Mouse (Mus musculus) midbrain, embryonic 16.5 days (tissue): ENCODE measurements at regions not wholly inside any gene's neighbourhood (a gene's known extent, or its start where the extent isn't known, plus 50 kb on each side); places are given as distances from the start of the nearest gene placed in this dataset.
A peak's percentile ranks its signal among the peaks of the same experiment; 100 is the strongest.

Experiments
- ATAC-seq: fragments of 200-750 bp; cut with Nextera tagmentation; 2 replicates; pipeline ENCODE4 v1.8.0; 2017; ENCODE audit warnings: moderate TSS enrichment
- H3K27ac ChIP-seq: fragments of 300-500 bp; sonication (generic); 2 replicates; pipeline ENCODE4 v1.5.1; 2014; ENCODE audit warnings: mild to moderate bottlenecking, low read length, mixed read lengths
- H3K27me3 ChIP-seq: fragments of 300-500 bp; sonication (generic); 2 replicates; pipeline ENCODE4 v1.6.1; 2014; ENCODE audit warnings: low read depth, low read length, mixed read lengths; ENCODE audit not compliant: control insufficient read depth, insufficient read depth
- H3K36me3 ChIP-seq: fragments of 300-500 bp; sonication (generic); 2 replicates; pipeline ENCODE4 v1.6.1; 2014; ENCODE audit warnings: mild to moderate bottlenecking, low read length, moderate library complexity, mixed read lengths; ENCODE audit not compliant: control insufficient read depth, insufficient read depth
- H3K4me1 ChIP-seq: fragments of 300-500 bp; sonication (generic); 2 replicates; pipeline ENCODE4 v1.6.1; 2014; ENCODE audit warnings: mild to moderate bottlenecking, low read length, mixed read lengths; ENCODE audit not compliant: control insufficient read depth, insufficient read depth
- H3K4me2 ChIP-seq: fragments of 300-500 bp; sonication (generic); 2 replicates; pipeline ENCODE4 v1.6.1; 2014; ENCODE audit warnings: mild to moderate bottlenecking, low read length, mixed read lengths
- H3K4me3 ChIP-seq: fragments of 300-500 bp; sonication (generic); 2 replicates; pipeline ENCODE4 v1.5.1; 2014; ENCODE audit warnings: low read depth, mild to moderate bottlenecking, low read length, moderate library complexity, mixed read lengths
- H3K9ac ChIP-seq: fragments of 300-500 bp; sonication (generic); 2 replicates; pipeline ENCODE4 v1.6.1; 2014; ENCODE audit warnings: low read depth, low read length, mixed read lengths
- H3K9me3 ChIP-seq: fragments of 300-500 bp; sonication (generic); replicated peaks from 2 replicates; pipeline ENCODE4 v1.6.1; 2014; ENCODE audit warnings: mild to moderate bottlenecking, low read length, mixed read lengths; ENCODE audit not compliant: control insufficient read depth, poor library complexity, severe bottlenecking
- WGBS: fragments of 180-500 bp; shearing (Covaris S2); extraction: QIAGEN DNeasy Blood & Tissue Kit; methylation state at CpG from one replicate; pipeline ENCODE4 v1.1.7; 2014; 5-methylcytosine and 5-hydroxymethylcytosine counted together

GRCm38 (mm10) chr12:117437011-117437410 lies 79.3 kb upstream of the Rapgef5 start:
- Histone ChIP-seq H3K9me3 (no peaks in the 10 kb centered on the region), H3K4me3 (no peak overlapping the region), H3K27ac (no peak overlapping the region), H3K27me3 (no peaks in the 10 kb centered on the region; the same call in 1 of the 2 replicates), H3K4me1 (no peaks in the 10 kb centered on the region), H3K4me2 (no peak overlapping the region), H3K9ac (no peak overlapping the region), H3K36me3 (no peaks in the 10 kb centered on the region)
- no peak for ATAC-seq
- WGBS: 75% methylated on average over 4 of the region's 4 CpGs

- Histone ChIP-seq H3K36me3 (no peaks in the 10 kb centered on the region), H3K4me2 (no peak overlapping the region), H3K9me3 (no peaks in the 10 kb centered on the region), H3K27ac (no peak overlapping the region), H3K4me1 (no peaks in the 10 kb centered on the region), H3K4me3 (no peak overlapping the region), H3K9ac (no peak overlapping the region), H3K27me3 (no peaks in the 10 kb centered on the region; the same call in 1 of the 2 replicates)
- 79% methylated on average over 11 of the region's 11 CpGs for WGBS
- 0 out of 2 replicates have a peak, but pooled peaks have one; percentile 25 for ATAC-seq
Measured at GRCm38 (mm10) chr12:117439015-117439605, 77.2 kb upstream of the Rapgef5 start.

GRCm38 (mm10) chr12:117444247-117444989 lies 71.9 kb upstream of the Rapgef5 start:
- H3K27ac ChIP-seq: no peak overlapping the region
- no peaks in the 10 kb centered on the region for H3K9me3 ChIP-seq
- no peaks in the 10 kb centered on the region for H3K36me3 ChIP-seq
- ATAC-seq: no peak
- H3K4me2 ChIP-seq: no peak overlapping the region
- H3K4me3 ChIP-seq: no peak overlapping the region
- no peaks in the 10 kb centered on the region for H3K27me3 ChIP-seq
- 81% methylated on average over 4 of the region's 4 CpGs for WGBS
- H3K9ac ChIP-seq: no peak overlapping the region
- H3K4me1 ChIP-seq: peaks cover 4% of the 10 kb centered on the region; the same call in 1 of the 2 replicates

GRCm38 (mm10) chr12:117447223-117447622 lies 69.1 kb upstream of the Rapgef5 start:
- no peak overlapping the region for H3K27ac ChIP-seq
- 0 out of 2 replicates have a peak overlapping the region, but pooled peaks have one; percentile 6 for H3K9ac ChIP-seq
- H3K4me1 ChIP-seq: peaks cover 4% of the 10 kb centered on the region; the same call in 1 of the 2 replicates
- no peaks in the 10 kb centered on the region for H3K9me3 ChIP-seq
- no peak for ATAC-seq
- 21% methylated on average over 10 of the region's 10 CpGs for WGBS
- no peak overlapping the region for H3K4me3 ChIP-seq
- H3K27me3 ChIP-seq: no peaks in the 10 kb centered on the region
- peak overlapping the region; percentile 34 for H3K4me2 ChIP-seq
- H3K36me3 ChIP-seq: no peaks in the 10 kb centered on the region

- Histone ChIP-seq H3K9me3 (no peaks in the 10 kb centered on the region), H3K4me2 (no peak overlapping the region), H3K36me3 (no peaks in the 10 kb centered on the region), H3K27me3 (no peaks in the 10 kb centered on the region), H3K27ac (no peak overlapping the region), H3K4me3 (no peak overlapping the region), H3K4me1 (peaks cover 4% of the 10 kb centered on the region; the same call in 1 of the 2 replicates), H3K9ac (no peak overlapping the region)
- no peak for ATAC-seq
- WGBS: 62% methylated on average over 19 of the region's 19 CpGs
Measured at GRCm38 (mm10) chr12:117447843-117448728, 68.2 kb upstream of the Rapgef5 start.

- no peaks in the 10 kb centered on the region for H3K9me3 ChIP-seq
- H3K4me2 ChIP-seq: no peak overlapping the region
- H3K36me3 ChIP-seq: no peaks in the 10 kb centered on the region
- peaks cover 4% of the 10 kb centered on the region; the same call in 1 of the 2 replicates for H3K4me1 ChIP-seq
- H3K4me3 ChIP-seq: no peak overlapping the region
- H3K27ac ChIP-seq: no peak overlapping the region
- 93% methylated on average over 2 of the region's 2 CpGs for WGBS
- H3K27me3 ChIP-seq: no peaks in the 10 kb centered on the region
- no peak overlapping the region for H3K9ac ChIP-seq
- ATAC-seq: no peak
Measured at GRCm38 (mm10) chr12:117449080-117449479, 67.2 kb upstream of the Rapgef5 start.

DNA sequence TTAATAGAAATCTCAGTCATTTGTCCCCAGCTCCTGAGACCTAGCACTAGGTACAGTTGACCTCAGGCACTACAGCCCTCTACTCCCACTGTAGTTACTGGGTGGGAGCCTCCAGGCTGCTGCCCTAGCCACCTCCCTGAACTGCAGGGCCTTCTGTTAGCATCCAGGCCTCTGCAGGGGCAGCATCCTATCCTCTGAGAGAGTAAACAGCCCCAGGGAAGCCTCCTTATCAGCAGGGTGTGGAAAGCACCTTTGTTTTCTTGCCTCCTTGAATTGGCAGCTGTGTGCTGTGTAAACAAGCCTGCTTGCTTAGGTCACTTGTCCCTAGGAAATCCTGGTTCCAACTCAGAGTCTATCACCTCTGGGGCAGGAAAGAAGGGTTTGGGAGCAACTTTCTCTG lies 66.2 kb upstream of the Rapgef5 start:
- Histone ChIP-seq H3K9me3 (no peaks in the 10 kb centered on the region), H3K27ac (no peak overlapping the region), H3K4me2 (no peak overlapping the region), H3K4me3 (no peak overlapping the region), H3K27me3 (no peaks in the 10 kb centered on the region), H3K9ac (no peak overlapping the region), H3K36me3 (no peaks in the 10 kb centered on the region), H3K4me1 (peaks cover 4% of the 10 kb centered on the region; the same call in 1 of the 2 replicates)
- ATAC-seq: no peak

GRCm38 (mm10) chr12:117450871-117451270 lies 65.4 kb upstream of the Rapgef5 start:
- no peak overlapping the region for H3K4me3 ChIP-seq
- no peak overlapping the region for H3K27ac ChIP-seq
- peaks cover 4% of the 10 kb centered on the region; the same call in 1 of the 2 replicates for H3K4me1 ChIP-seq
- H3K9ac ChIP-seq: no peak overlapping the region
- 71% methylated on average over 3 of the region's 3 CpGs for WGBS
- no peak overlapping the region for H3K4me2 ChIP-seq
- no peaks in the 10 kb centered on the region for H3K27me3 ChIP-seq
- no peaks in the 10 kb centered on the region for H3K36me3 ChIP-seq
- no peaks in the 10 kb centered on the region for H3K9me3 ChIP-seq
- ATAC-seq: no peak
